Mouse (Mus musculus): ENCODE measurements at regions not wholly inside any gene's neighbourhood (a gene's known extent, or its start where the extent isn't known, plus 50 kb on each side); places are given as distances from the start of the nearest gene placed in this dataset.
A peak's percentile ranks its signal among the peaks of the same experiment; 100 is the strongest.

DNA sequence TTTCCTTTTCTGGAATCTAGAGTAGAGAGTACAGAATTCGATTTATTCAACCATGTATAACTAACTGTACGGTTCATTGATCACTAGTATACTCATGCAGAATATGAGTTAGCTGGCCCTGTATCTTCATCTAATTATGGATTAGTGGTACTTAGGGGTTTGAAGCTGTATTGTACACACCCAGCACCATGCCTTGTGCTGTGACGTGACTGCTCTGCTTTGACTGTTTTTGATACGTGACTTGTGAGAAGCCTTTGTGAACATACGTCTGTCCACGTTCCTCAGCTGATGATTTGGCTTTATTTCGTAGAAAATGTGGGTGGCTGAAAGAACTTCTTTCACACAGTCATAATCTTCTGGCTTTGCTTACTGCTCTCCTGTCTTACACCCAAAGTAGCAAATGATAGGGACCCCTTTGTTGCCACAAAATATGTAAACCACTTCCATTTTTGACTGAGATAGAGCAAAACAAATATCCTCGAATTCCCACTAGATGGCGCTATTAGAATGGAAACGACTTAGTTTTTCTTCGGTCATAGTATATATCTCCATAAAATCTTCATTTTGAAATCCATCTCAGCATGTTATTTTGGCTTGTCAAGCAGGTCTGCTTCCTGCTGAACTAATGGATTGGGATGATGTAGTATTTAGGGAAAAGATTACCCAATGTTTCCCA is 102.0 kb upstream of the Cwc22 start:
- H3K4me3 ChIP-seq: no peak overlapping the region
- peak overlapping the region; percentile 42; the same call in 1 of the 2 replicates for H3K4me2 ChIP-seq
- no peak overlapping the region for H3K9ac ChIP-seq
- peaks cover 6% of the 10 kb centered on the region; the same call in 1 of the 2 replicates for H3K27me3 ChIP-seq
- H3K4me1 ChIP-seq: peaks cover 11% of the 10 kb centered on the region; the same call in 1 of the 2 replicates
- no peak for ATAC-seq (ENCODE audit: insufficient number of reproducible peaks, low FRiP score, low TSS enrichment, low read depth)
- H3K36me3 ChIP-seq: no peaks in the 10 kb centered on the region
- no peaks in the 10 kb centered on the region for H3K9me3 ChIP-seq
- no peak overlapping the region for H3K27ac ChIP-seq
- 42% methylated on average over 11 of the region's 11 CpGs for WGBS

DNA sequence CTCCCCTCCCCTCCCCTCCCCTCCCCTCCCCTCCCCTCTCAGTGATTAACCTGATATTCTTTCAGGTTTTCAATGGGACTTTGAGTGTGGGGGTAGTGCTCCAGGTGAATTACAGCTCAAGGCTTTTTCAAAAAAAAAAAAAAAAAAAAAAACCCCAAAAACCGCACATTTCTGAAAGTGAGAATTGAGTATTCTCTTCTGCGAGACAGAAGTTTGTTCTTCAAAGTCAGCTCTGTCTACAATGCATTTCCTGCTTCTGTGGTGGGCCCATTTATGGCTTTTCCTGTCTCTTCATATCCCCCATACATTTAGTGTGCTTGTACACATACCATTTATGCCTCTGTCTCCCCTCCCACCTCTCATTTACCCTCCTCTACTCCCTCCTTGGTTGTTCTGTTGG is 81.1 kb upstream of the Cwc22 start:
- Histone ChIP-seq H3K27me3 (no peaks in the 10 kb centered on the region), H3K4me3 (no peak overlapping the region), H3K4me2 (no peak overlapping the region), H3K27ac (no peak overlapping the region), H3K36me3 (no peaks in the 10 kb centered on the region), H3K9me3 (no peaks in the 10 kb centered on the region), H3K4me1 (no peaks in the 10 kb centered on the region), H3K9ac (no peak overlapping the region)
- WGBS: 74% methylated on average over 2 of the region's 2 CpGs
- ATAC-seq (ENCODE audit: insufficient number of reproducible peaks, low FRiP score, low TSS enrichment, low read depth): no peak

DNA sequence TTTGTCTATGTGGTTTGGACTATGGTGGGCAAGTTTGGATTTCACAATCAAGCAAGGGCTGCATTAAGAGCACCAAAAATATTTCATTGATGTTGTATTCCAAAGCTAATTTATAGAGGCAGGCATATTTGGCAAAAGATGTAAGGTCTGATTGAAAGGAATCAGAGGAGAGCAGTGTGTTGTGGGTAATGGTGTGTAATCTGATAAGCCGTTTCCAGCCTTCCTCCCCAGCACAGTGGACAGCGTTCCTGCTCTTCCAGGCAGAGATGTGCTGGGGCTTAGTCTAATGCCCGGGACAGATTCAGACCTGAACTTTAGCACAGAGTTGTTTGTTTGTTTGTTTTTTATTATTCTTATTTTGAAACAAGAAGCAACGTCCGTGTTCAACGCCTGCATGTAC is 80.6 kb upstream of the Cwc22 start:
- H3K4me2 ChIP-seq: no peak overlapping the region

DNA sequence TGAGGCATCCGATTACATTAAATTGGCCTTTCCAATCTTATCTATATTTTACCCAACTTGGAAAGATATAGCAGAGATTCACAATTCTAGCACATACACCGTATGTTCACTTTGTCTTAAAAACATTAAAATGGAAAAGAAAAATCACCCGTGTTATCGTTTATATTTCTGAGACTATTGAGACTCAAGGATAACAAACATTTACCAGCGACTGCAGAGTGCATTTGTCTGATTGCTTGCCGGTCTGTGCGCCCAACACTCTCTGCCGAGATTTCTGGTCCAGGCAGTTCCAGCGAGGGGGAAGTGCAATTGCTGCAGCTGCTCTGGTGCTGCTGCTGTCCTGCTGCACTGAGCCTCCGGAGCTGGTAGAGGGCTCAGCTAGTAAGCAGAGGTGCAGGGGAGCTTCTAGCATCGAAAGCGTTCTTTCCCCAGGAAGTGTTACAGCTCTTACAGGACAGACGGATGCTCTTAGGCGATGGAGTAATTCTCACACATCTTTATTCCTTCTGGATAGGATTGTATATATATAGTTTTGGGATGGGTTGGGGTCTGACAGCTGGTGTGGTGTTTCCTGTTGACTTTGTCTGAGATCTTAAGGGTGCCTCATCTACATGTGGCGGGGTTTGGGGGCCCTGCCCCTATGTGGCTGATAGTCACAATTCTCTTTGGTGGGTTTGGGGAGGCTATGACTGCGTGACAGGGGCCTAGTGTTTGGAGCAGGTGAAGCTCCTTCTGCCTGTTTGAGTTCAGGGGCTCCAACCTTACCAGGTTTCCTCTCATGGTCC is 79.7 kb upstream of the Cwc22 start:
- no peak overlapping the region for H3K4me3 ChIP-seq
- 59% methylated on average over 16 of the region's 16 CpGs for WGBS
- H3K27me3 ChIP-seq: no peaks in the 10 kb centered on the region
- H3K27ac ChIP-seq: no peak overlapping the region
- H3K9ac ChIP-seq: no peak overlapping the region
- no peak for ATAC-seq (ENCODE audit: insufficient number of reproducible peaks, low FRiP score, low TSS enrichment, low read depth)
- no peaks in the 10 kb centered on the region for H3K9me3 ChIP-seq
- no peaks in the 10 kb centered on the region for H3K36me3 ChIP-seq
- no peaks in the 10 kb centered on the region for H3K4me1 ChIP-seq
- H3K4me2 ChIP-seq: no peak overlapping the region

More for the DNA sequence above, 80.6 kb upstream of the Cwc22 start:
- H3K27ac ChIP-seq: no peak overlapping the region
- H3K9ac ChIP-seq: no peak overlapping the region
- H3K9me3 ChIP-seq: no peaks in the 10 kb centered on the region
- WGBS: 43% methylated on average over 6 of the region's 6 CpGs
- ATAC-seq (ENCODE audit: insufficient number of reproducible peaks, low FRiP score, low TSS enrichment, low read depth): no peak
- no peak overlapping the region for H3K4me3 ChIP-seq
- no peaks in the 10 kb centered on the region for H3K4me1 ChIP-seq
- H3K27me3 ChIP-seq: no peaks in the 10 kb centered on the region
- H3K36me3 ChIP-seq: no peaks in the 10 kb centered on the region

DNA sequence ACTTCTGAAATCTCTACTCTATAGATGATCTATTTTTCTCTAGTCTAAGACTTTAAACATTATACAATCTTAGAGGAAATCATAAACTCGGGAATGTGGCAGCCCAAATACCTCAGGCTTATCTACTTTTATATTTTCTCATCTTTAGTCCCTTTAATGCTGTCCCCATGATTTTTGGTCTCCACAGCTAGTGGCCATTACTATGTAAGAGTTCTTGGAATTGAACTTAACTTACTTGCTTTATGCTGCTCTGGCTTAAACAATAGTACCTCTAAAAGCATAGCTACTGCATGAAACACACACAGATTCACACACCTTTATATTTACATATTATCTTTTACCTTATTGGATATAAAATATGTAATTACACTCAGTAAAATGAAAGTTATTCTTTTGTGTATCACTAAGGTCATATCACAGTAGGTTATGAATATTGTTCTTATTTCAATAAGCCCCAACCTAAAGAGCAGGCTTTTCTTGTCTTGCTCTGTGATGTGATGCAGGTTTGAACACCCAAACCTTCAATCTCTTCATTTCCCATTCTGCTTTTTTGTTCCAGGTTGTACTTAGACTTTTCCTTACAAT is 78.9 kb upstream of the Cwc22 start:
- Histone ChIP-seq H3K4me2 (no peak overlapping the region), H3K9me3 (no peaks in the 10 kb centered on the region)
- 76% methylated on average over 1 of the region's 1 CpGs for WGBS

DNA sequence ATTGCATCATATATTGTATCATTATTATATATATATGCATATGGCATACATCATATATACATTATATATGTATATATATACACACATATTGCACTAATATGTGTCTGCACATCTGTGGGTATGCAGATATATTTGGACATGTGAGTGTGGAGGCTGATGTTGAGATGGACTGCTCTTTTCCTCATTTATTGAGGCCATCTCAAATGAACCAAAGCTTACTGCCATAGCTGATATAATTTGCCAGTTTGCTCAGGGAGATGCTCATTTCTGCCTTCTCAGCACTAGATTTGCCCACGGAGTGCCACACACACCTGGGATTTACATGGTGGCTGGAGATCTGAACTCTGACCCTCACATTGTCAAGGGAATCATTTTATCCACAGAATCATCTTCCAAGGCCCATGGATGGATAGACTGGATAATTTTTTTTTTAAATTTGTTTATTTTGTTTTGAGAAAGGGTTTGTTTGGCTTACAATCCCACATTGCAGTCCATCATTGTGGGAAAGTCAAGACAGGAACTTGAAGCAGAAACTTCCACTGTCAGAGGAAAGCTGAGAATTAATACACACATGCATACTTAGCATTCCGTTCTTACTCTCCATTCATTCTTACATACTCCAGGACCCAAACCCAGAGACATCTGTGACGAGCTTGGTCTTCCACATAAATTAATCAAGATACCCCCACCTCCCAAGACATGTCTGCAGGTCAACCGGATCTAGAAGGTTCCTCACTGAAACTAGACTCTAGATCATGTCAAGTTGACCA is 77.9 kb upstream of the Cwc22 start:
- Histone ChIP-seq H3K4me3 (no peak overlapping the region), H3K9ac (no peak overlapping the region), H3K27ac (no peak overlapping the region)

More for the DNA sequence above, 78.9 kb upstream of the Cwc22 start:
- Histone ChIP-seq H3K27me3 (no peaks in the 10 kb centered on the region), H3K4me3 (no peak overlapping the region), H3K9ac (no peak overlapping the region), H3K27ac (no peak overlapping the region), H3K36me3 (no peaks in the 10 kb centered on the region), H3K4me1 (no peaks in the 10 kb centered on the region)
- no peak for ATAC-seq (ENCODE audit: insufficient number of reproducible peaks, low FRiP score, low TSS enrichment, low read depth)

DNA sequence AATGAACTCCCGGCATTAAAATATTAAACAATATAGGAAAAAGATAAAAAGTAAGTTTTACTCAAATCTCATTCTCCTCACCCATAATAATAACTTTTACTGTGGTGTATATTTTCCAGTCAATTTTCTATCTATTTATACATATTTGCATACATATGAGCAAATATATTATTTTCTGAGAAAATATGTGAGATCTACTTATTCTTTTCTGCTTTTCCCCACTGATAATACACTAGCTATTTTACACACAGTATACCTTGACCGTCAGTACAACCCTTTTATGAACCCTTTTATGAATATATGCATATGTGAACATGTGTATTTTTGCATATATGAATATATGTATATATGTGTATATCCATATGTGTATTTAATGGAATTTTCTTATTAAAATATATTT is 77.2 kb upstream of the Cwc22 start:
- H3K9me3 ChIP-seq: no peaks in the 10 kb centered on the region
- H3K9ac ChIP-seq: no peak overlapping the region

More for the DNA sequence above, 77.9 kb upstream of the Cwc22 start:
- no peak overlapping the region for H3K4me2 ChIP-seq
- no peaks in the 10 kb centered on the region for H3K27me3 ChIP-seq
- no peak for ATAC-seq (ENCODE audit: insufficient number of reproducible peaks, low FRiP score, low TSS enrichment, low read depth)
- no peaks in the 10 kb centered on the region for H3K4me1 ChIP-seq
- H3K9me3 ChIP-seq: no peaks in the 10 kb centered on the region
- H3K36me3 ChIP-seq: no peaks in the 10 kb centered on the region
- WGBS: 63% methylated on average over 4 of the region's 4 CpGs

DNA sequence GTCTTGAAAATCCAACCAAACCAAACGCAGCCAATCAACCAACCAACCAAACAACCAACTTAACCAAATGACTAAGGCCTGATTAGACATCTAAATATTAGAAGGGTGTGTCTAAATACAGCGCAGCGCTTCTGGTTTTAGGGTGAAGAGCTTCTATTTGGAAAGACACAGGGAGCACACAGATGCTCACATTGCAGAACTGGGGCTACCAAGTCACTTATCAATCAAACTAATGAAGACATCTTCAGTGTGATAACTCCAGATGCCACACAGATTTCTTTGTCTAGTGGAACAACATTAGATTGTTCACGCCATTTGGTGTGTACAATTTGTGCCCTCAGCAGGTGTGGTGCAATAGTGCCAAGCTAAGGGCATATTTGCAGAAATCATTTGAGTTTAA is 76.6 kb upstream of the Cwc22 start:
- 81% methylated on average over 4 of the region's 4 CpGs for WGBS
- H3K27me3 ChIP-seq: no peaks in the 10 kb centered on the region
- no peaks in the 10 kb centered on the region for H3K9me3 ChIP-seq
- H3K4me1 ChIP-seq: no peaks in the 10 kb centered on the region
- no peak overlapping the region for H3K27ac ChIP-seq
- no peaks in the 10 kb centered on the region for H3K36me3 ChIP-seq
- no peak overlapping the region for H3K4me3 ChIP-seq
- H3K9ac ChIP-seq: no peak overlapping the region
- ATAC-seq (ENCODE audit: insufficient number of reproducible peaks, low FRiP score, low TSS enrichment, low read depth): no peak
- H3K4me2 ChIP-seq: no peak overlapping the region

More for the DNA sequence above, 77.2 kb upstream of the Cwc22 start:
- H3K4me3 ChIP-seq: no peak overlapping the region
- ATAC-seq (ENCODE audit: insufficient number of reproducible peaks, low FRiP score, low TSS enrichment, low read depth): no peak
- H3K27ac ChIP-seq: no peak overlapping the region
- H3K27me3 ChIP-seq: no peaks in the 10 kb centered on the region
- H3K36me3 ChIP-seq: no peaks in the 10 kb centered on the region
- H3K4me1 ChIP-seq: no peaks in the 10 kb centered on the region
- WGBS: 76% methylated on average over 2 of the region's 2 CpGs
- no peak overlapping the region for H3K4me2 ChIP-seq

DNA sequence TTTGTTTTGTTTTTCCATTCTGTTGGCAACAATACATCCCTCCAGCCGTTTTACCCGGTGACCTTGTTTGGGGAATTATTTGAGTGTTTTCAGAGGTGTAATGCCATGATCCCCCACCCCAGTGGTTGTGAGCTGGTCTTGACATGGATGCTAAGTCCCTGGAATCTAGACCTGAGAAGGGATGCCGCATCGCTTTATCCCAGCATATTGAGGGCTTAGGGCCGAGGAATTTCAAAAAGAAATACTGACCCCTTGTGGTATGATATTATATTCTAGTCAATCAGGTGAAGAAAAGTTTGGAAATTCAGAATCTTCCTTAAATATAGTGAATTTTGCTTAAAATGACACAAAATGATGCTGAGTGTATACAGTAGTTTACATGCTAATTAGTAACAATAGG is 75.7 kb upstream of the Cwc22 start:
- H3K4me3 ChIP-seq: no peak overlapping the region
- no peaks in the 10 kb centered on the region for H3K4me1 ChIP-seq
- H3K27me3 ChIP-seq: no peaks in the 10 kb centered on the region
- 23% methylated on average over 5 of the region's 5 CpGs for WGBS
- H3K36me3 ChIP-seq: no peaks in the 10 kb centered on the region
- H3K9ac ChIP-seq: no peak overlapping the region
- no peaks in the 10 kb centered on the region for H3K9me3 ChIP-seq
- no peak for ATAC-seq (ENCODE audit: insufficient number of reproducible peaks, low FRiP score, low TSS enrichment, low read depth)
- H3K27ac ChIP-seq: no peak overlapping the region
- H3K4me2 ChIP-seq: no peak overlapping the region

DNA sequence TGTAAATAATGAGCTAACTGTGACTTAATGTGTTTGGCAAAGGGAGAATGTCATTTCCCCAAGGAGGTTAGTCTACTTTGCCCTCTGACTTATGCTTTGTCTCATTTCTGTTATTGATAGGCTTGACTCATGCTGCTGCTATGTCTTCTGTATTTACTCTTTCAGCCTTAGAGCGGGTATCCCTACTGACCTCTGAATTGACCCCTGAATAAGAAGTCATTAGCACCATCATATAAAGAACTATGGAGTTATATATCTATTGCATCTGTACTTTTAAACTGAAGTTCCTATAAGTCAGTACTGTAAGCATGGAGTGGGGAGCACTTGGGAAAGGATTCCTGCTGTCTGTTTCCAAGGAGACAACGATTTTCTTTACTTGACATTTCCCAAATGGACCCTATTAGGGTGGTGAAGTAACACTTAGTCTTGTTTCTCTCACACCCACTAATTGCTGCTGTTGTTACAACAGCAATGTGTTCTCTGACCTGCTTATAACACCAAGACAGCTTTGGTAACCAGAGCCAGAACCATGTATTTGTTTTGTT is 75.3 kb upstream of the Cwc22 start:
- Histone ChIP-seq H3K9me3 (no peaks in the 10 kb centered on the region), H3K4me3 (no peak overlapping the region), H3K9ac (no peak overlapping the region), H3K36me3 (no peaks in the 10 kb centered on the region), H3K27ac (no peak overlapping the region), H3K4me2 (no peak overlapping the region), H3K4me1 (no peaks in the 10 kb centered on the region), H3K27me3 (no peaks in the 10 kb centered on the region)
- 54% methylated on average over 2 of the region's 2 CpGs for WGBS
- no peak for ATAC-seq (ENCODE audit: insufficient number of reproducible peaks, low FRiP score, low TSS enrichment, low read depth)

DNA sequence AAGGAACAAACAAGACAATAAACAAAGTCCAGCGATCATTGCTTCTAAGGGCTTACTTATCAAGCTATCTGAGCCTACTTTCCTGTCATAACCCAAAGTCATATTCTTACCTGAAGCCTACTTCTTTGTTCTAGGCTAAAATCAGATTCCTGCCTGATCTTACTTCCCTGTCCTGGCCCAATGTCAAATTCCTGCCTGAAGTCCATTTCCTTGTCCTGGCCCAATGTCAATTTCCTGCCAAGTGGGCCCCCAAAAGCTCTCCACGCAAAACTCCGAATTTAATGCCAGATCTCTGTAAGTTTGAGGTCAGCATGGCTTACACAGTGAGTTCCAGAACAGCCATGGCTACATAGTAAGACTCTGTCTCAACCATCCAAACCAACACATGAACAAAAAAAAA is 74.3 kb upstream of the Cwc22 start:
- no peak overlapping the region for H3K4me3 ChIP-seq

More for the DNA sequence above, 74.3 kb upstream of the Cwc22 start:
- ATAC-seq (ENCODE audit: insufficient number of reproducible peaks, low FRiP score, low TSS enrichment, low read depth): no peak
- no peak overlapping the region for H3K4me2 ChIP-seq
- no peaks in the 10 kb centered on the region for H3K27me3 ChIP-seq
- H3K9me3 ChIP-seq: no peaks in the 10 kb centered on the region
- H3K9ac ChIP-seq: no peak overlapping the region
- 70% methylated on average over 3 of the region's 3 CpGs for WGBS
- H3K27ac ChIP-seq: no peak overlapping the region
- no peaks in the 10 kb centered on the region for H3K36me3 ChIP-seq
- no peaks in the 10 kb centered on the region for H3K4me1 ChIP-seq

All from limb, embryonic 15.5 days (tissue).